ENCODE assay signal across 7 mouse cellular contexts in genomic region chr11:120548786-120549167, GRCm38 (mm10). TPM values are rescaled to one million over a fixed set of nuclear protein-coding genes. Genes with fewer than 3 reads are reported as not detected.
DNase-seq lines count a peak whose midpoint lies in the region; ATAC-seq and TF ChIP-seq lines count a peak whose summit lies in the region.

No protein-coding gene starts in this region.

- peaks cover 6% of the 10 kb centered on the region; the same call in 1 of the 2 replicates for H3K36me3 ChIP-seq in neural tube, embryonic 11.5 days (ENCODE audit: control insufficient read depth, insufficient read depth, low read length)
- peaks cover 2% of the 10 kb centered on the region; the same call in 1 of the 2 replicates for H3K36me3 ChIP-seq in forebrain, embryonic 11.5 days (ENCODE audit: control insufficient read depth, insufficient read depth, low read length)
- H3K36me3 ChIP-seq in limb, embryonic 14.5 days (ENCODE audit: control insufficient read depth, insufficient read depth, low read length): peaks cover 15% of the 10 kb centered on the region
- H3K36me3 ChIP-seq in stomach, embryonic 16.5 days (ENCODE audit: control insufficient read depth, insufficient read depth, low read length): no peaks in the 10 kb centered on the region; the same call in 1 of the 2 replicates

- H3K27me3 ChIP-seq in neural tube, embryonic 11.5 days (ENCODE audit: control insufficient read depth, insufficient read depth, low read length): no peaks in the 10 kb centered on the region
- no peaks in the 10 kb centered on the region for H3K27me3 ChIP-seq in forebrain, embryonic 11.5 days (ENCODE audit: control insufficient read depth, insufficient read depth, low read length)
- no peaks in the 10 kb centered on the region for H3K27me3 ChIP-seq in limb, embryonic 14.5 days (ENCODE audit: control insufficient read depth, insufficient read depth, low read length)
- H3K27me3 ChIP-seq in stomach, embryonic 16.5 days (ENCODE audit: control insufficient read depth, insufficient read depth, low read length): no peaks in the 10 kb centered on the region

- H3K9me3 ChIP-seq in neural tube, embryonic 11.5 days (ENCODE audit: control insufficient read depth, low read length): no peaks in the 10 kb centered on the region
- H3K9me3 ChIP-seq in forebrain, embryonic 11.5 days (ENCODE audit: control insufficient read depth, low read length): no peaks in the 10 kb centered on the region
- H3K9me3 ChIP-seq in limb, embryonic 14.5 days (ENCODE audit: control insufficient read depth, low read length): no peaks in the 10 kb centered on the region
- H3K9me3 ChIP-seq in stomach, embryonic 16.5 days (replicated peaks; ENCODE audit: control insufficient read depth, low read length): no peaks in the 10 kb centered on the region

- no peak for TF ChIP-seq POLR2A in limb, embryonic 14.5 days (IDR thresholded peaks at IDR 0.05; ENCODE audit: borderline replicate concordance, extremely low read depth, insufficient read depth, insufficient read length)

- H3K27ac ChIP-seq in neural tube, embryonic 11.5 days (ENCODE audit: low read depth, low read length): peak overlapping the region; percentile 78; the same call in 1 of the 2 replicates
- H3K27ac ChIP-seq in forebrain, embryonic 11.5 days (ENCODE audit: low read depth, low read length): peak overlapping the region; percentile 58
- peak overlapping the region; percentile 90 for H3K27ac ChIP-seq in limb, embryonic 14.5 days (replicated peaks; ENCODE audit: low read depth, low read length)
- H3K27ac ChIP-seq in stomach, embryonic 16.5 days (ENCODE audit: low read length): peak overlapping the region; percentile 98

- peak overlapping the region; percentile 96 for H3K9ac ChIP-seq in neural tube, embryonic 11.5 days (ENCODE audit: low read length)
- peak overlapping the region; percentile 82 for H3K9ac ChIP-seq in forebrain, embryonic 11.5 days (ENCODE audit: low read length)
- peak overlapping the region; percentile 98 for H3K9ac ChIP-seq in limb, embryonic 14.5 days (ENCODE audit: low read depth, low read length, severe bottlenecking)
- peak overlapping the region; percentile 99 for H3K9ac ChIP-seq in stomach, embryonic 16.5 days (ENCODE audit: low read length)

- no peak for ATAC-seq in neural tube, embryonic 11.5 days (ENCODE audit: insufficient read depth, low FRiP score, low TSS enrichment)
- ATAC-seq in forebrain, embryonic 11.5 days (replicated peaks; ENCODE audit: low FRiP score): no peak
- no peak for ATAC-seq in limb, embryonic 14.5 days (ENCODE audit: low FRiP score, low read depth)
- ATAC-seq in stomach, embryonic 16.5 days (ENCODE audit: insufficient read depth, low FRiP score): no peak

- no peak for DNase-seq in neural tube, embryonic 11.5 days (ENCODE audit: low spot score)
- DNase-seq in neural tube, embryonic 10.5 days (ENCODE audit: extremely low spot score, low spot score): no peak
- DNase-seq in forebrain, embryonic 11.5 days (ENCODE audit: low spot score): no peak
- DNase-seq in limb, embryonic 14.5 days (ENCODE audit: low spot score): no peak
- DNase-seq in cerebellum, postnatal 25 days: no peak
- no peak for DNase-seq in right cerebral cortex, postnatal 25 days

- 35% methylated on average over 7 of the region's 7 CpGs for WGBS in neural tube, embryonic 11.5 days
- 32% methylated on average over 7 of the region's 7 CpGs for WGBS in forebrain, embryonic 11.5 days
- WGBS in limb, embryonic 14.5 days: 22% methylated on average over 7 of the region's 7 CpGs
- 15% methylated on average over 7 of the region's 7 CpGs for WGBS in stomach, embryonic 16.5 days

- H3K4me1 ChIP-seq in neural tube, embryonic 11.5 days (ENCODE audit: control insufficient read depth, insufficient read depth, low read length): peaks cover 14% of the 10 kb centered on the region
- H3K4me1 ChIP-seq in forebrain, embryonic 11.5 days (replicated peaks; ENCODE audit: control insufficient read depth, insufficient read depth, low read length): peaks cover 3% of the 10 kb centered on the region; the same call in 1 of the 2 replicates
- H3K4me1 ChIP-seq in limb, embryonic 14.5 days (ENCODE audit: control insufficient read depth, insufficient read depth, low read length): peaks cover 12% of the 10 kb centered on the region
- peaks cover 18% of the 10 kb centered on the region for H3K4me1 ChIP-seq in stomach, embryonic 16.5 days (ENCODE audit: control insufficient read depth, insufficient read depth, low read length)

- H3K4me3 ChIP-seq in neural tube, embryonic 11.5 days (ENCODE audit: low read depth, low read length): peak overlapping the region; percentile 99
- peak overlapping the region; percentile 86 for H3K4me3 ChIP-seq in forebrain, embryonic 11.5 days (ENCODE audit: low read depth, low read length)
- peak overlapping the region; percentile 98 for H3K4me3 ChIP-seq in limb, embryonic 14.5 days (replicated peaks; ENCODE audit: low read length)
- peak overlapping the region; percentile 96 for H3K4me3 ChIP-seq in stomach, embryonic 16.5 days (replicated peaks; ENCODE audit: low read length)

- H3K4me2 ChIP-seq in neural tube, embryonic 11.5 days (ENCODE audit: low read depth): peak overlapping the region; percentile 97
- peak overlapping the region; percentile 72 for H3K4me2 ChIP-seq in forebrain, embryonic 11.5 days (ENCODE audit: low read depth, low read length, severe bottlenecking)
- H3K4me2 ChIP-seq in limb, embryonic 14.5 days (replicated peaks; ENCODE audit: low read depth, low read length, severe bottlenecking): peak overlapping the region; percentile 67
- peak overlapping the region; percentile 96 for H3K4me2 ChIP-seq in stomach, embryonic 16.5 days (ENCODE audit: low read depth, low read length)

RNA-seq across cellular contexts. Expression of gene Mcrip1, which starts 0.8 kb away (rescaled TPM):
- 244 and 251 TPM in 2 replicates for polyA plus RNA-seq in neural tube, embryonic 11.5 days (2014; fragmentation: Nextera tagmentation; extraction: Ambion mirVana)
- polyA plus RNA-seq in forebrain, embryonic 11.5 days (2014; fragmentation: Nextera tagmentation; extraction: Ambion mirVana): 213 and 247 TPM in 2 replicates
- 203 and 265 TPM in 2 replicates for polyA plus RNA-seq in limb, embryonic 14.5 days (2012; rRNA removed)
- 271 and 274 TPM in 2 replicates for polyA plus RNA-seq in limb, embryonic 14.5 days (2014; fragmentation: Nextera tagmentation; extraction: Ambion mirVana)
- 152 and 171 TPM in 2 replicates for polyA plus RNA-seq in stomach, embryonic 16.5 days (2015; fragmentation: Nextera tagmentation; extraction: Ambion mirVana)

RNA-seq across cellular contexts. Expression of gene Ppp1r27, which starts 2.2 kb away (rescaled TPM):
- polyA plus RNA-seq in neural tube, embryonic 11.5 days (2014; fragmentation: Nextera tagmentation; extraction: Ambion mirVana): not detected in 2 replicates
- polyA plus RNA-seq in forebrain, embryonic 11.5 days (2014; fragmentation: Nextera tagmentation; extraction: Ambion mirVana): not detected in 2 replicates
- polyA plus RNA-seq in limb, embryonic 14.5 days (2012; rRNA removed): 2.7 and 3.7 TPM in 2 replicates
- 3.3 and 3.5 TPM in 2 replicates for polyA plus RNA-seq in limb, embryonic 14.5 days (2014; fragmentation: Nextera tagmentation; extraction: Ambion mirVana)
- 2.9 TPM in 1 of 2 replicates, not detected in the other for polyA plus RNA-seq in stomach, embryonic 16.5 days (2015; fragmentation: Nextera tagmentation; extraction: Ambion mirVana)

RNA-seq across cellular contexts. Expression of gene Gcgr, which starts 18.3 kb away (rescaled TPM):
- 0.19 and 0.24 TPM in 2 replicates for polyA plus RNA-seq in neural tube, embryonic 11.5 days (2014; fragmentation: Nextera tagmentation; extraction: Ambion mirVana)
- polyA plus RNA-seq in forebrain, embryonic 11.5 days (2014; fragmentation: Nextera tagmentation; extraction: Ambion mirVana): 0.35 TPM in 1 of 2 replicates, not detected in the other
- 11.2 and 15.0 TPM in 2 replicates for polyA plus RNA-seq in limb, embryonic 14.5 days (2012; rRNA removed)
- 4.9 and 6.3 TPM in 2 replicates for polyA plus RNA-seq in limb, embryonic 14.5 days (2014; fragmentation: Nextera tagmentation; extraction: Ambion mirVana)
- 2.2 and 3.0 TPM in 2 replicates for polyA plus RNA-seq in stomach, embryonic 16.5 days (2015; fragmentation: Nextera tagmentation; extraction: Ambion mirVana)

RNA-seq across cellular contexts. Expression of gene P4hb, which starts 24.3 kb away (rescaled TPM):
- polyA plus RNA-seq in neural tube, embryonic 11.5 days (2014; fragmentation: Nextera tagmentation; extraction: Ambion mirVana): 562 and 566 TPM in 2 replicates
- 439 and 476 TPM in 2 replicates for polyA plus RNA-seq in forebrain, embryonic 11.5 days (2014; fragmentation: Nextera tagmentation; extraction: Ambion mirVana)
- polyA plus RNA-seq in limb, embryonic 14.5 days (2012; rRNA removed): 569 and 645 TPM in 2 replicates
- 968 and 988 TPM in 2 replicates for polyA plus RNA-seq in limb, embryonic 14.5 days (2014; fragmentation: Nextera tagmentation; extraction: Ambion mirVana)
- 1,026 and 1,183 TPM in 2 replicates for polyA plus RNA-seq in stomach, embryonic 16.5 days (2015; fragmentation: Nextera tagmentation; extraction: Ambion mirVana)

RNA-seq across cellular contexts. Expression of gene Arhgdia, which starts 32.6 kb away (rescaled TPM):
- 686 and 719 TPM in 2 replicates for polyA plus RNA-seq in neural tube, embryonic 11.5 days (2014; fragmentation: Nextera tagmentation; extraction: Ambion mirVana)
- polyA plus RNA-seq in forebrain, embryonic 11.5 days (2014; fragmentation: Nextera tagmentation; extraction: Ambion mirVana): 621 and 667 TPM in 2 replicates
- 610 and 750 TPM in 2 replicates for polyA plus RNA-seq in limb, embryonic 14.5 days (2012; rRNA removed)
- polyA plus RNA-seq in limb, embryonic 14.5 days (2014; fragmentation: Nextera tagmentation; extraction: Ambion mirVana): 566 and 572 TPM in 2 replicates
- 543 and 584 TPM in 2 replicates for polyA plus RNA-seq in stomach, embryonic 16.5 days (2015; fragmentation: Nextera tagmentation; extraction: Ambion mirVana)
